Mouse (Mus musculus) limb, embryonic 12.5 days (tissue): Measurements from ENCODE around the gene Hoxa11. TPM values are rescaled to one million over a fixed set of nuclear protein-coding genes. Genes with fewer than 3 reads are reported as not detected.
A peak's percentile ranks its signal among the peaks of the same experiment; 100 is the strongest.

Source experiments
- ATAC-seq: fragments of 200-750 bp; cut with Nextera tagmentation; 2 replicates; pipeline ENCODE4 v1.8.0; 2017; ENCODE audit warnings: low read depth, moderate TSS enrichment; ENCODE audit not compliant: insufficient number of reproducible peaks, insufficient read depth, low FRiP score, low TSS enrichment
- H3K27ac ChIP-seq: fragments of 300-500 bp; sonication (generic); 2 replicates; pipeline ENCODE4 v1.5.1; 2016; ENCODE audit warnings: mild to moderate bottlenecking, moderate library complexity
- H3K27me3 ChIP-seq: fragments of 300-500 bp; sonication (generic); 2 replicates; pipeline ENCODE4 v1.6.1; 2016; ENCODE audit warnings: mild to moderate bottlenecking, moderate library complexity
- H3K36me3 ChIP-seq: fragments of 300-500 bp; sonication (generic); 2 replicates; pipeline ENCODE4 v1.6.1; 2016; ENCODE audit warnings: mild to moderate bottlenecking, moderate library complexity
- H3K4me1 ChIP-seq: fragments of 300-500 bp; sonication (generic); replicated peaks from 2 replicates; pipeline ENCODE4 v1.6.1; 2016
- H3K4me2 ChIP-seq: fragments of 300-500 bp; sonication (generic); 2 replicates; pipeline ENCODE4 v1.6.1; 2016; ENCODE audit warnings: mild to moderate bottlenecking, moderate library complexity
- H3K4me3 ChIP-seq: fragments of 300-500 bp; sonication (generic); replicated peaks from 2 replicates; pipeline ENCODE4 v1.5.1; 2016; ENCODE audit warnings: mild to moderate bottlenecking
- H3K9ac ChIP-seq: fragments of 300-500 bp; sonication (generic); replicated peaks from 2 replicates; pipeline ENCODE4 v1.6.1; 2016; ENCODE audit warnings: mild to moderate bottlenecking, moderate library complexity
- H3K9me3 ChIP-seq: fragments of 300-500 bp; sonication (generic); 2 replicates; pipeline ENCODE4 v1.6.1; 2016; ENCODE audit warnings: mild to moderate bottlenecking, moderate library complexity
- WGBS: fragments of 180-500 bp; shearing (Covaris S2); methylation state at CpG from one replicate; pipeline ENCODE4 v1.1.7; 2016; 5-methylcytosine and 5-hydroxymethylcytosine counted together
- polyA plus RNA-seq: library from polyadenylated mRNA; unstranded; fragments of >200 nt; fragmentation: Nextera tagmentation; extraction: Ambion mirVana; gene quantifications from 2 replicates; pipeline ENCODE4 v1.2.1, GENCODE M21; 2016

Gene Hoxa11
- polyA plus RNA-seq, 1 experiment from 2014 or later, result 96.8 TPM

- H3K36me3 ChIP-seq, result peaks cover 32% of the 10 kb centered on the region
- no peak; the same call in 1 of the 2 replicates for ATAC-seq
- peak overlapping the region; percentile 99 for H3K4me3 ChIP-seq
- peak overlapping the region; percentile 98 for H3K27ac ChIP-seq
- peaks cover 35% of the 10 kb centered on the region for H3K4me1 ChIP-seq
- H3K9ac ChIP-seq, result peak overlapping the region; percentile 100
- H3K27me3 ChIP-seq, result peaks cover 37% of the 10 kb centered on the region
- peak overlapping the region; percentile 96 for H3K4me2 ChIP-seq
- no peaks in the 10 kb centered on the region for H3K9me3 ChIP-seq
- WGBS, result 2% methylated on average over 35 of the region's 35 CpGs
Measured at GRCm38 (mm10) chr6:52252775-52253376, 7.3 kb upstream of the Hoxa11 start.

DNA sequence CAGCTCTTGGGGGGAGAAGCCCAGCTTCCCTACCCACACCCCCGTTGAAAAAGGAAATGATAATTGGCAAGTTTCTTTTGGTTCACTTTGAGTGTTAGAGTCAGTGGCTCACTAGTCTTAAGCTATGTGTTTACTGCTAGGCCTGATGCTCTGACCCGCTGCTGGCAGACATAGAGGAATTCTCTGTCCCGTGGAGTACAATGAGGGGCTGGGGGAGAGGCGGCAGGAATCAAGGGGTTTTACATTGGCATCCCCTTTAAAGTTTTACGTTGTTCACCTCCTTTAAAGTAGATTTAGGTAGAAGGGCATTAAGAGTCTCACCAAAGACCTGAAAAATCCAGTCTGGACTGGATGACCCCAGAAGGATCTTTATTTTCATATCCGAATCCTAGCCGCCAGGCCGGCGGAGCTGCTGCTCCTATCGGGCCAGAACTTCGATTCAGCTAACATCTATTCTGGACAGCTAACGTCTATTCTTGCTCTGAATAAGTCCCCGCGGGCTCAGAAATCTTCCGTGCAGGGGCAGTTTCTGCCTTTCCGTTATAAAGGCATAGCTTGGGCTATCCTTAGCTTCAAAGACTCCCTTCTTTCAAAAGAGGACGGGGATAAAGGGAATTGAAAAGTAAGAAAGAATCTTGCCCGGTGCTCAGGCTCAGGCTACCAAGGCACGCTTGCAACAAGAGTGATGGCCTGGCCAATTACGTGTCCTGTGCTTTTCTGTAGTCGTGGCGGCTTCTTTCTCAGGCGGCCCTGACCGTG is 6.6 kb upstream of the Hoxa11 start:
- peak overlapping the region; percentile 100 for H3K9ac ChIP-seq
- peaks cover 35% of the 10 kb centered on the region for H3K4me1 ChIP-seq
- WGBS, result 3% methylated on average over 24 of the region's 24 CpGs
- H3K4me2 ChIP-seq, result peak overlapping the region; percentile 96
- no peak for ATAC-seq
- H3K27me3 ChIP-seq, result peaks cover 39% of the 10 kb centered on the region
- H3K36me3 ChIP-seq, result peaks cover 32% of the 10 kb centered on the region
- H3K4me3 ChIP-seq, result peak overlapping the region; percentile 99
- no peaks in the 10 kb centered on the region for H3K9me3 ChIP-seq
- H3K27ac ChIP-seq, result peak overlapping the region; percentile 98

DNA sequence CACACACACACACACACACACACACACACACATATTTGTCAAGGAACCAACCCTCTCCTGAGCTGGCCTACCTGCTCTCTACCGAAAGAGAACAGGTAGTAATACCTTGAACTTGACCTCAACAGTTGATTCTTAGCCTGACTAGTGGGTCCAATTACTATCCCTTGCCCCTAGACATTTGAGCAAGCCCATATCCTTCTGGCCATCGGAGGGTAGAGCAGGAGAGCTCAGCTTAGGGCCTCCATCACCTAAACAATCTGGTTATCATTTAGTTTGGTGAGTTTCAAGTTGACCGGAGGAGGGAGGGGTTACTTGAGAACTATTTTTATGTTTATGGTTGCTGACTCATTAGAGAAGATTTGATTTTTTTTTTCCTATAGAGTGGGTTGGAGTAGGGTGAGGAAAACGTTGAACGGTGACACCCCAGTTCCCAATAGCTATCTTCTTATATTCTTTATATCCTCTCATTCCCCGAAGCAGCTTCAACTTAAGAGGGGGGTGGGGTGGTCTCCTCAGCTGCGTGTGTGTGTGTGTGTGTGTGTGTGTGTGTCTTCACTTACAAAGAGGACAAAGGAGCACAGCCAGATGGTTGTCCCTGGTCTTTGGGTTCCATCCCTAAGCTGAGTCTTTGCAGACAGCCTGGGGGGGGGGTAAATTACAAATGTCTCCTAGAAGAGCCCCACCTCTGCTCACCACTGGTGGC is 5.7 kb upstream of the Hoxa11 start:
- no peaks in the 10 kb centered on the region for H3K9me3 ChIP-seq
- H3K27me3 ChIP-seq, result peaks cover 36% of the 10 kb centered on the region
- peaks cover 35% of the 10 kb centered on the region for H3K4me1 ChIP-seq
- H3K4me3 ChIP-seq, result peak overlapping the region; percentile 99
- peak overlapping the region; percentile 100 for H3K9ac ChIP-seq
- 5% methylated on average over 7 of the region's 7 CpGs for WGBS
- peaks cover 32% of the 10 kb centered on the region for H3K36me3 ChIP-seq
- no peak for ATAC-seq
- peak overlapping the region; percentile 96 for H3K4me2 ChIP-seq
- H3K27ac ChIP-seq, result peak overlapping the region; percentile 98

- peaks cover 35% of the 10 kb centered on the region for H3K27me3 ChIP-seq
- WGBS, result 12% methylated on average over 4 of the region's 4 CpGs
- H3K4me2 ChIP-seq, result peak overlapping the region; percentile 96
- peak overlapping the region; percentile 98 for H3K27ac ChIP-seq
- H3K4me1 ChIP-seq, result peaks cover 35% of the 10 kb centered on the region
- peaks cover 32% of the 10 kb centered on the region for H3K36me3 ChIP-seq
- ATAC-seq, result no peak
- H3K4me3 ChIP-seq, result peak overlapping the region; percentile 99
- peak overlapping the region; percentile 100 for H3K9ac ChIP-seq
- no peaks in the 10 kb centered on the region for H3K9me3 ChIP-seq
Measured at GRCm38 (mm10) chr6:52249826-52250225, 4.2 kb upstream of the Hoxa11 start.

GRCm38 (mm10) chr6:52249415-52249738 is 3.8 kb upstream of the Hoxa11 start:
- 2% methylated on average over 16 of the region's 16 CpGs for WGBS
- Histone ChIP-seq H3K36me3 (peaks cover 32% of the 10 kb centered on the region), H3K27me3 (peaks cover 35% of the 10 kb centered on the region), H3K9me3 (no peaks in the 10 kb centered on the region), H3K4me3 (peak overlapping the region; percentile 99), H3K27ac (peak overlapping the region; percentile 98), H3K9ac (peak overlapping the region; percentile 100), H3K4me2 (peak overlapping the region; percentile 96), H3K4me1 (peaks cover 35% of the 10 kb centered on the region)
- ATAC-seq, result no peak

DNA sequence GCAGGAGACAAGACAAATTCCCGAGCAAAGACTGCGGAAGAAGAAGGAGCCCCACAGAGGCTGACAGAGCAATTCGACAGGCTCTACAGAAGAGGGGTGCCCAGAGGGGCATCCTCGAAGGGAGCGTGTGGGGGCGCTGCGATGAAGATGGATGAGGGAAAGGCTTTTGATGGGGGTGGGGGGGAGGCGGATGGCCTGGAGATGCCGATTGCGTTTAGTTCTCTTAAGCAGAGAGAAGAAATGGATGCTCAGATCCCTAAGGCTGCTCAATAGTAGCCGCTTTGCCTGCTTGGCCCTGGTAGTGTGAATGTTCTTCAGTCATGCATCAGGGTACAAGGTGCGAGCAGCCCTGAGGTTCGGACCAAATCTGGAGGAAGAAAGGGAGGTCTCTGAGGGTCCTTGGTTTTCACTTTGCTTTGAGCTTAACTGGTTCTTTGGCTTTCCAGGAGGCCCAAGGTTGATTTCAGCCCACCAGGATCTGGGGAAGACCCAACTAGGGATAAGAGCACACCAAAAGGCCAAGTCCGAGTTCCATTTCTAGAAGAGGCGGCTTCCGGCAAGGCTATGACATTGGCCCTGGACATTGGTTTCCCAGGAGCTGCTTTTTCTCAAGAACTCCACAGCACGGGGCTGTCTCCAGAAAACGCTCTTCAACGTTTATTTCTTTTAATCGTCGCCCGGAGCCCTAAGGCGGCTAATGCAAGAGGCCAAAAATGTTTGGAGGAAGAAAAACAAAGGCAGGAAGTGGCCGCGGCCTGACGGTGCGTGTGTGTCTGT is 3.2 kb upstream of the Hoxa11 start:
- no peak for ATAC-seq
- Histone ChIP-seq H3K27ac (peak overlapping the region; percentile 98), H3K27me3 (peaks cover 35% of the 10 kb centered on the region), H3K4me1 (peaks cover 38% of the 10 kb centered on the region), H3K4me3 (peak overlapping the region; percentile 99), H3K9ac (peak overlapping the region; percentile 100), H3K4me2 (peak overlapping the region; percentile 96), H3K9me3 (no peaks in the 10 kb centered on the region), H3K36me3 (peaks cover 32% of the 10 kb centered on the region)
- 2% methylated on average over 27 of the region's 27 CpGs for WGBS

- Histone ChIP-seq H3K4me2 (peak overlapping the region; percentile 96), H3K36me3 (peaks cover 29% of the 10 kb centered on the region), H3K9me3 (no peaks in the 10 kb centered on the region), H3K4me3 (peak overlapping the region; percentile 99), H3K27ac (peak overlapping the region; percentile 98), H3K27me3 (peaks cover 34% of the 10 kb centered on the region), H3K4me1 (peaks cover 40% of the 10 kb centered on the region), H3K9ac (peak overlapping the region; percentile 100)
- ATAC-seq, result no peak
- WGBS, result under 1% methylated on average over 23 of the region's 23 CpGs
Measured at GRCm38 (mm10) chr6:52247766-52248637, 2.4 kb upstream of the Hoxa11 start.

GRCm38 (mm10) chr6:52246916-52247315 is 1.3 kb upstream of the Hoxa11 start:
- ATAC-seq, result no peak
- WGBS, result 3% methylated on average over 3 of the region's 3 CpGs

DNA sequence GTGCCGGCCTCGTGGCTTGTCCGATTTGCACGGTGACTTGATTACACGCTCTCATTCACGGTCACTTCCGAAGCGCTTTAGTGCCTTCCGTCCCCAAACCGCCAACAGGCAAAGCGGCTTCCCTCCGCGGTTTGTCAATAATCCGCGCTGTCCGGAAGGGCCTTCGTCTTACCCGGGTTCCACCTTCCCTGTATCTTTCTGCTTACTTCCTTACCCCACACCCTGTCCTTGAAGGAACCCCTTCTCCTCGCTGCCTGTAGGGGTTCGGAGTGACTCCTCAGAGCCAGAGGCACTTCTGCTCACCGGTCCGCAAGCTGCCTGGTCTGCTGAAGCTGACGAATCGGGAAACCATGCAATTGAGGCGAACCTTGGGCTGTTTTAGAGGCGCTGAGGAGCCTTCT is 793 bp upstream of the Hoxa11 start:
- H3K27me3 ChIP-seq, result peaks cover 24% of the 10 kb centered on the region
- peak overlapping the region; percentile 100 for H3K27ac ChIP-seq
- under 1% methylated on average over 26 of the region's 26 CpGs for WGBS

More at GRCm38 (mm10) chr6:52246916-52247315, 1.3 kb upstream of the Hoxa11 start:
- peak overlapping the region; percentile 100 for H3K9ac ChIP-seq
- H3K36me3 ChIP-seq, result peaks cover 19% of the 10 kb centered on the region
- H3K4me3 ChIP-seq, result peak overlapping the region; percentile 99
- H3K4me1 ChIP-seq, result peaks cover 43% of the 10 kb centered on the region
- H3K27ac ChIP-seq, result peak overlapping the region; percentile 100
- no peaks in the 10 kb centered on the region for H3K9me3 ChIP-seq
- peak overlapping the region; percentile 96 for H3K4me2 ChIP-seq
- H3K27me3 ChIP-seq, result peaks cover 27% of the 10 kb centered on the region

More for the DNA sequence above, 793 bp upstream of the Hoxa11 start:
- no peak for ATAC-seq
- peak overlapping the region; percentile 99 for H3K4me3 ChIP-seq
- peaks cover 17% of the 10 kb centered on the region for H3K36me3 ChIP-seq
- no peaks in the 10 kb centered on the region for H3K9me3 ChIP-seq
- H3K9ac ChIP-seq, result peak overlapping the region; percentile 100
- H3K4me2 ChIP-seq, result peak overlapping the region; percentile 96
- peaks cover 48% of the 10 kb centered on the region for H3K4me1 ChIP-seq
